Mouse (Mus musculus) gastrocnemius, adult 8-10 months (tissue): ENCODE data around the gene Pga5. TPM values are rescaled to one million over a fixed set of nuclear protein-coding genes. Genes with fewer than 3 reads are reported as not detected.
A peak's percentile ranks its signal among the peaks of the same experiment; 100 is the strongest.

Experiments
- DNase-seq, 2 experiments: peaks; one replicate each; pipeline ENCODE4 v3.0.0; 2022; ENCODE audit warnings: low spot score in 2 of 2
- total RNA-seq, 4 experiments: library from RNA; stranded (reverse); gene quantifications; 2 replicates each; pipeline ENCODE4 v1.2.4; 2022

The Pga5 gene
- total RNA-seq, 4 experiments from 2014 or later = not detected

DNA sequence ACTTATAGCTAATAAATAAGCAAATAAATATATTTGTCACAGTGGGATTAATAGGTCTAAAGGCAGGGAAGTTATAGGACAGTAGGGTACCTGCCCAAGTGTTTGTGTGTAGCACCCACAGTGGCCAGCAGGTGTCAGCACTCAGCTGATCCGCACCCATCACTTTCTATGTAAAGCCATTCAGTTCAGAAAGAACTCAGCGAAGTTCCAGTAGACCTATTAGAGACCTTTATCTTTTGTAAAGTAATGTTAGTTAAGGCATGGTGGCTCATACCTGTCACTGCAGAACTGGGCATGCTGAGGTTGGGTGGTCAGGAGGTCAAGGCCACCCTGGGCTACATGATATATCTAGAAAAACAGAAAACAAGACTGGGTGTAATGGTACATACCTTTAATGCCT, 12.4 kb downstream of the Pga5 start:
- peak in 1 of 2 experiments; percentile 26 for DNase-seq

GRCm38 (mm10) chr19:10665093-10665492, 12.8 kb downstream of the Pga5 start:
- no peak for DNase-seq

DNA sequence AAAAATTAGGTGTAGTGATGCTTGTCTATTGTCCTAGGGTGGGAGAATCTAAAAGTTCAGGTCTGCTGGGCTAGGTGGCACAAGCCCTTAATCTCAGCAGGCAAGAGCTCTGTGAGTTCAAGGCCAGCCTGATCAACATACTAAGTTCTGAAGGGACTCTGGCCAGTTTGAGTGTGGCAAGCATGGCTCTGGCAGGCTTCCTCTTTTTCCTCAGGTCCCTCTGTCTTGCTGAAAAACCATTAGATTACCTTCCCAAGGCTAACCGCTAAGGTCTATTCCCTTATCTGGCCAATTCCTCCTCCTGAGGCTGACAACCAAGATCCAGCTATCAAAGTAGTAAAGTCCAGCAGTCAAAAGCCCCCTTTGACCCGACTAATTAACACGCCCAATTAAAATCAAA, 15.2 kb downstream of the Pga5 start:
- DNase-seq = no peak

- no peak for DNase-seq
Measured at GRCm38 (mm10) chr19:10661919-10662318, 16.0 kb downstream of the Pga5 start.

- DNase-seq = no peak
Measured at GRCm38 (mm10) chr19:10661373-10661772, 16.5 kb downstream of the Pga5 start.

DNA sequence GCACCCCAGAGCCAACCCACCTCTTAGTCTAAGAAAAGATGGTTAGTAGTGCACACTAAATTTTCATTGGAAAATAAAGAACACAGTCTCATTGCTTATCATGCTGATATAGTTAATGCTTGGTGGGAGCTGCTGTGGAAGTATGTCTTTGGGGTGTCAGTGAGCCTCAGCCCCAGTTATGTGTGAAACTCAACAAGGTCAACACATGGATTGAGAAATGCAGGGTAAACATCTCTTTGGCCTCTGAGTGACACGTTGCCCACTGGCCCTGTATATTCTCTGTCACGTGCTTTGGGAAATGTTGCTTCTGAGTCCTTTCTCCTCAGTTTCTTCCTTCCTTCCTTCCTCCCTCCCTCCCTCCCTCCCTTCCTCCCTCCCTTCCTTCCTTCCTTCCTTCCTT, 19.5 kb downstream of the Pga5 start:
- no peak for DNase-seq

- no peak for DNase-seq
Measured at GRCm38 (mm10) chr19:10657742-10658141, 20.1 kb downstream of the Pga5 start.

GRCm38 (mm10) chr19:10656058-10656457, 21.8 kb downstream of the Pga5 start:
- no peak for DNase-seq

- DNase-seq = no peak
Measured at GRCm38 (mm10) chr19:10648156-10648555, 29.7 kb downstream of the Pga5 start.

GRCm38 (mm10) chr19:10645616-10646015, 32.3 kb downstream of the Pga5 start:
- DNase-seq = no peak

- DNase-seq = no peak
Measured at GRCm38 (mm10) chr19:10640589-10641378, 37.1 kb downstream of the Pga5 start.

DNA sequence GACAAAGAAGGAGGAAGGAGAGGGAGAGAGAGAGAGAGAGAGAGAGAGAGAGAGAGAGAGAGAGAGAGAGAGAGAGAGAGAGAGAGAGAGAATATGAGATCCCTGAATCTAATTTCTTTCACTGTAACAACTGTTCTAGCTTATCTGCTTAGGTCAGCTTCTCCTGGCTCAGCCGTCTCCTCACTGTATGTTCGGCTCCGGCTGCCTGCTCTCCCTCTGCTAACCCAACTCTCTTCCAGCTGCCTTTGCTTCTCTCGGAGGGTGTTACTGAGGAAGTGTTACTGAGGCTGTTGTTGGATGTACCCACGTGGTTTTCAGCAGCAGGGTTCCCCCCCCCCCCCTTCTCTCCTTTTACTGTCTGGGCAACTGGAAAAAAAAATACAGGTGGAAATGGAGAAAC, 37.8 kb downstream of the Pga5 start:
- DNase-seq = no peak

- no peak for DNase-seq
Measured at GRCm38 (mm10) chr19:10637840-10638239, 40.0 kb downstream of the Pga5 start.

GRCm38 (mm10) chr19:10634872-10635318, 43.0 kb downstream of the Pga5 start:
- no peak for DNase-seq

DNA sequence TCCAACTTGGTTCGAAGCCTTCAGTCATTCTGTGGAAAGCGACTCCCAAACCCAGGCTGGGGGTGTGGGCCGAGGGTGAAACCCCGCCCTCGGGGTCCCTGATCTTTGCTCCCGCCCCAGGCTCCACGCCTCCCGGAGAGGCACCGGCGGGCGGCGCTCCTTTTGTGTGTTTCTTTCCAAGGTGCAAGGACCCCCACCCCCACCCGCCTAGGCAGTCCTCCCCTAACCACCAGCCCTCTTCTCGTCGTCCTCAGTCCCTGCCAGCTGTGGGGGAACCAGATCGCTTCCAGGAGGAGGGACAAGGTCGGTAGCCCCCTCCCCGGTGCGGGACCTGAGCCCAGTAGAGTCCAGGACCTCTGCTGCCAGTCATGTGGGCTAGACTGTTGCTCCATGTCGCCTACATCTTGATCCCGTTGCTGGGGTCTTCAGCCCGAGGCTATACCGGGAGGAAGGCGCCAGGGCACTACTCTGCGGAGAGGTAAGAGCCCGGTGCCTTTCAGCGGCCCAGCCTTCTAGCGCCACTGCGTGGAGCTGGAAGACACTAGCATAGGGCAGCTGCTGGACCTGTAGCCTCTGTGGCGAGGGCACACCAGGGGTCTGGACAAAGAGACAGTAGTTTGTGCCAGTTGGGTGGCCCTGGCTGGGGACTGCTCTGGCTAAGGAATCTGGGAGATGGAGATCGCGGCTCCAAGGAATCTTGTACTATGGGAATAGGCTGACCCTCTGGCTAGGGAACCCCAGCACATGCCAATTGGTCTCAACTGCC, 43.6 kb downstream of the Pga5 start, which contains the start of gene Vwce:
Gene Vwce, plus strand, starts transcription at position 108 of the 766 bp plus-strand sequence.
- no peak for DNase-seq

Other genes with a start within 250 kb of the Pga5 start
- under 1 TPM in 2 of 4 experiments, not detected in 2; 0.19 to 0.48 TPM for gene Lrrc10b, start 220.6 kb downstream of the Pga5 start, total RNA-seq
- gene Ppp1r32, start 195.1 kb downstream of the Pga5 start, total RNA-seq = under 1 TPM; 0.35 to 0.92 (median 0.46) TPM
- 10 to 100 TPM; 14.9 to 17.1 (median 16.0) TPM for gene Cpsf7, start 152.8 kb downstream of the Pga5 start, total RNA-seq
- 10 to 100 TPM; 47.2 to 53.6 (median 48.0) TPM for gene Sdhaf2, start 151.9 kb downstream of the Pga5 start, total RNA-seq
- 1 to 10 TPM; 2.3 to 3.1 (median 2.7) TPM for gene Tmem216, start 121.8 kb downstream of the Pga5 start, total RNA-seq
- gene Cyb561a3, start 100.9 kb downstream of the Pga5 start, total RNA-seq = 1 to 10 TPM; 7.6 to 8.3 (median 7.8) TPM
- 1 to 10 TPM in 2 of 4 experiments, under 1 TPM in 2; 0.80 to 1.7 (median 1.1) TPM for gene Tmem138, start 100.7 kb downstream of the Pga5 start, total RNA-seq
- gene Ddb1, start 72.7 kb downstream of the Pga5 start, total RNA-seq = 100 to 1,000 TPM; 116 to 144 (median 125) TPM
- gene Tkfc, start 72.4 kb downstream of the Pga5 start, total RNA-seq = 1 to 10 TPM; 3.5 to 4.5 (median 3.6) TPM
- gene Vwce, start 43.9 kb downstream of the Pga5 start, total RNA-seq = not detected
- gene Vps37c, start 10.7 kb upstream of the Pga5 start, total RNA-seq = 10 to 100 TPM; 21.1 to 33.7 (median 28.3) TPM
- gene Cd5, start 60.9 kb upstream of the Pga5 start, total RNA-seq = under 1 TPM in 1 of 4 experiments, not detected in 3; 0.27 TPM
- gene Cd6, start 152.0 kb upstream of the Pga5 start, total RNA-seq = not detected
- under 1 TPM; 0.08 to 0.45 (median 0.22) TPM for gene Slc15a3, start 161.7 kb upstream of the Pga5 start, total RNA-seq
- gene Tmem132a, start 191.9 kb upstream of the Pga5 start, total RNA-seq = 1 to 10 TPM; 2.7 to 4.3 (median 3.4) TPM
- 100 to 1,000 TPM; 228 to 296 (median 253) TPM for gene Tmem109, start 203.9 kb upstream of the Pga5 start, total RNA-seq
- 100 to 1,000 TPM; 151 to 188 (median 167) TPM for gene Prpf19, start 217.2 kb upstream of the Pga5 start, total RNA-seq
- gene Zp1, start 242.6 kb upstream of the Pga5 start, total RNA-seq = not detected